In the genomic region with DNA sequence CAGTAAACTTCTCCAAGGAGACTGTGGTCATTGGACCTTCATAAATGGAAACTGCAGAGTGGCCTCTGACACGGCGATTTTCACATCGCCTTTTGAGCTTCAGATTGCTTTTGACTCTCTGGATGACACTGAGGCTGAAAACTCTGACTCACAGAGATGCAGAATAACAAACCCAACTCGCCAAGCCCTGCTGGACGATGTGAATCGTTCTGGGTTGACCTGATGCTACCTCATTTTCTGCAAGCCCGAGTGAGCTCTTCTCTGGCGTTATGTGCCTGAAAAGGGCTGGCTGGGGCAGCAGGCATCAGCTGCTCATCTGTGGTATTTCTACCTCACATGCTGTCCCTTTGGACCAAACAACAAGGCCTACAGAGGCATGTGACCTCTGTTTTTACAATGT, we compare ENCODE assay signal across 21 mouse cellular contexts.
"Had no signal": no experiment of that assay in that cellular context is flagged by ENCODE, and none has a peak within 500 bp of the region (broad histone marks: within the 10 kb centered on the region; RNA-seq: fewer than 3 reads in every experiment).

No protein-coding gene starts in this region.

- ATAC-seq: midbrain, embryonic 13.5 days; midbrain, embryonic 16.5 days had no signal

- H3K27ac ChIP-seq: limb, embryonic 10.5 days; limb, embryonic 13.5 days; liver, embryonic 13.5 days; midbrain, embryonic 10.5 days; midbrain, embryonic 13.5 days; neural tube, embryonic 13.5 days; stomach, postnatal 0 days had no signal

- DNase-seq: kidney, adult 9 months; kidney, postnatal 14 days; kidney, postnatal 4 days; liver; liver, embryonic 13.5 days; lung, adult 2 months; lung, postnatal 14 days; retina, postnatal 1 day; right cerebral cortex, postnatal 25 days; thymus, adult 2 months; thymus, postnatal 14 days; thymus, postnatal 4 days had no signal

- H3K4me3 ChIP-seq: limb, embryonic 10.5 days; limb, embryonic 13.5 days; liver, embryonic 13.5 days; megakaryocyte, embryonic 14.5 days; midbrain, embryonic 10.5 days; midbrain, embryonic 13.5 days; myocyte; neural tube, embryonic 13.5 days had no signal
